Mouse (Mus musculus): ENCODE measurements around the gene AC140267.1.

AC140267.1 gene

DNA sequence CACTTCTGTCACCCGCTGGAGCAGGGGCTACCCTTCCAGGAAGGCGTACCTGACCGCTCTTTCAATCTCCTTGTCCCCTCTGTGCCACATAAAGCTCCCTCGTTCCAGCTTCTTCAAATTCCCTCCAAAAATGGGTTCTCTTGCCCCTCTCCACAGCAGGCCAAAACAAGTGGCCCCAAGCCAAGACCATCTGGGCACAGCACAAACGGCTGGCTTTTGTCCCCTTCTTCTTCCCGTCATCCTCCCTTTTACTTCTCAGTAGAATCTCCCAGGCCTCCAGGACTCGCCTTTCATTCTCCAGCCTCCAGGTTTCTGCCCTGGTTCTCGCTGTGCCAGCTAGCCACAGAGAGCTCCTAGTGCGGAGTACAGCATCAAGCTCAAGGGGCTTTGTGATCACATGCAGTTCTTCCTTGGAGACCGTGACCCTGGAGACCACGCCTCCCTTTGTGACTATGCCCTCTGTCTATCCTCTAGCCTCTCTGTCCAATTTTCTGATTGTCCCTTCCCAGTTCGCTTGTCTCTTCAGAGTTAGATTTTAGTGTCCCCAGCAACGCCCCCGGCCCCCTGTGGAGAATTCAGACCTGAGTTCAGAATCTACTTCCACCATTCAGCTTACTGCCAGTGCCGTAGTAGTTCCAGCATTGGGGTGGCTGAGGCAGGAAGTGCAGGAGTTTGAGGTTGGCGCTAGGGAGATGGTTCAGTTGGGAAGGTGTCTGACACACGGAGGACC lies 7.4 kb upstream of the AC140267.1 start:
- in situ Hi-C loops (cut with MseI, MboI): no loop called here

DNA sequence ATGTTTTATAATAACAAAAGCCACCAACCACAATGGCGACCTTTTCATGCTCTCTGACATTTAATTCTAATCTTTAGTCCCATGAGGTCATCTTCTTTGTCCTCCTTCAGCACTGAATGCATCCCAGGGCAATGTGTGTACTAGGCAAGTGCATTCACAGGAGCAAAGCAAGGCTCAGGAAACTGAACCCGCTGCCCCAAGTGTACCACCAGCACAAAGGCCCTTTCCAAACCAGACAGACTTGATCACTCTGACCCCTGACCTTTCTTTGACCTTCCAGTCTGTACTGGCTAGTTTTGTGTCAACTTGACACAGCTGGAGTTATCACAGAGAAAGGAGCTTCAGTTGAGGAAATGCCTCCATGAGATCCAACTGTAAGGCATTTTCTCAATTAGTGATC lies 3.3 kb upstream of the AC140267.1 start:
- in situ Hi-C loops (cut with MseI, MboI): no loop called here

DNA sequence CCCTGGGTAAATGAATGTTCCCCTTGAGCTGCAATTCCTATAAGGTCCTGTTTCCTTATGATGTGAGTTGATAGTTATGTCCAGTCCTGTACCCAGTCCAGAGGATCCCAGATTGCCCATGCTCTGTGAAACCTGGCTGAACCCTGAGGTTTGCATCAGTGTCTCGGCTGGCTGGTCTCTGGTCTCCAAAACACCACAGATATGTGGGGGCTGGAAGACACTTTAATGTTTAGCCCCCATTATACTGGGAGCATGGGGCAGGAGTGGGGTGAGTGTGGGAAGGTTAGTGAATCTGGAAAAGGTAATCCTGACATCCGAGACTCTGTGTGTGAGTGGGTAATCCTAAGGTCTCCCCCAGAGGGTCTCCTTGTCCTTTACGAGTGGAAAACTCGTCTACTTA lies 2.6 kb upstream of the AC140267.1 start:
- in situ Hi-C loops (cut with MseI, MboI): no loop called here

DNA sequence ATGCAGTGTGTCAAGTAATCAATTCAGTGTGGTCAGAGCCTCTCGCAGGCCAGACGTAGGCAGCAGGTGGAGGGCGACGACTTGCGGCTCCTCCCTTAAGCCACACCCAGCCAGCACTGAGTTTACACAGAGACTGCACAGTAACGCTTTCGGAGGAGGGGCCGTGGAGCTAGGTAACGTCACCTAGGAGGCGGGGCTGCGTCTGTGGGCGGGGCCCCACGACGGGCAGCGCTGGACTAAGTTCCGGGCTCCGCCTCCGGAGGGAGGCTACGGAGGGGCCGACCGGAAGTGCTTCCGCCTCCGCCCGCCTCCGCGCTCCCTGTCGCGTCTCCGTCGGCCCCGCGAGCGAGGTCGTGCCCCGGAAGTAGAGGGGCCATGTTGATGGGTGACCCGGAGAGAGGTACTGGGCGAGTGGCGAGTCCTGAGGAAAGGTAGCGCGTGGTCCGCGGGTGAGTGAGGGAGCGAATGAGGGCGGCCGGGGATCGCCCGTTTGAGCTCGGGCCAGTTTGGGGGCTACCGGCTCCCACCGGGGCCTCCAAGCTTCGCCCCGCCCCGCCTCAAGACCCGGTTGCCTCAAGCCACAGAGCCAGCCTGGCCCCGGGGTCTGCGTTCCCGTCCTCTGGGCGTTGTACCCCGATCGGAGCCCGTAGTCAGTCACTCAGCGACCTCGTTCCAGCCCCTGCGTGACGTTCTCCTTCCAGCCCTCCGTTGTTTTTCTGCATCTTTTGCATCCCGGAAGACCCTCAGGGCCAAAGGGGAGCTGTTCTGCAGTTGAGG lies 1.7 kb upstream of the AC140267.1 start, which contains the start of gene Mief1:
Gene Mief1 (plus strand): TSS at position 286 of the 777 bp plus-strand sequence.
- in situ Hi-C loops (cut with MseI, MboI): no loop called here

DNA sequence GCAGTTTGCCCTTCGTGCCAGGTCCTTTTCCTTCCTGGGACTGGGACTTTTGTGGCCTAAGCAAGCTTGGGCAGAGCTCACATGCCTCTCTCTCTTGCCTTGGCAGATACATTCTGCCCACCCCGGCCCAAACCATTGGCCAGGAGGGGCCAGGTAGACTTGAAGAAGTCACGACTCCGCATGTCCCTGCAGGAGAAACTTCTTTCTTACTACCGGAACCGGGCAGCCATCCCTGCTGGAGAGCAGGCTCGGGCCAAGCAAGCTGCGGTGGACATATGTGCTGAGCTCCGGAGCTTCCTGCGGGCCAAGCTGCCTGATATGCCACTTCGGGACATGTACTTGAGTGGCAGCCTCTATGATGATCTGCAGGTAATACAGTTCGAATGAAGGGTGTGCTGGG lies 12.5 kb downstream of the AC140267.1 start:
- in situ Hi-C loops (cut with MseI, MboI): no loop called here

DNA sequence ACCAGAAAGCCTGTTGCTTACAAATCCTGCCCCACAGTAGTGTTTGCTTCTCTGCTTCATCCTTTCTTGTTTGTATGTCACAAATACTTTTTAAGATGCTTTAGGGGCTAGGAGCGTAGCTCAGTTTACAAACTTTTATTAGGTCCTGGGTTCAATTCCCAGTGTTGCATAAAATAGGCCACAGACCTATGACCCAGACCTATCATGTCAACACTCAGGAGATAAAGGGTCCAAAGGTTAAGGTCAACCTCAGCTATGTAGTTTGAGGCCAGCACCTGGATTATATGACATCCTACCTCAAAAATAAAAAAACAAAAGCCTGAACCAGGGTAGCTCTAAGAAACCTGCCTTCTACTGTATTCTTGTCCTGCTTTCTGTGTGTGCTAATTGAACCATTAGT lies 13.0 kb downstream of the AC140267.1 start:
- in situ Hi-C loops (cut with MseI, MboI): no loop called here

DNA sequence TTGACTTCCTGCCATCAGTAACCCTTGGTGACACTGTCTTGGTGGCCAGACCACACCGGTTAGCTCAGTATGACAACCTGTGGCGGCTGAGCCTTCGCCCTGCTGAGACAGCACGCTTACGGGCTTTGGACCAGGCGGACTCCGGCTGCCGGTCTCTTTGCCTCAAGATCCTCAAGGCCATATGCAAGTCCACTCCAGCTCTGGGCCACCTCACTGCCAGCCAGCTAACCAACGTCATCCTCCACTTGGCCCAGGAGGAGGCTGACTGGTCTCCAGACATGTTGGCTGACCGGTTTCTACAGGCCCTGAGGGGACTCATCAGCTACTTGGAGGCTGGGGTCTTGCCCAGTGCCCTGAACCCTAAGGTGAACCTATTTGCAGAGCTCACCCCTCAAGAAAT lies 14.0 kb downstream of the AC140267.1 start:
- in situ Hi-C loops (cut with MseI, MboI): no loop called here

DNA sequence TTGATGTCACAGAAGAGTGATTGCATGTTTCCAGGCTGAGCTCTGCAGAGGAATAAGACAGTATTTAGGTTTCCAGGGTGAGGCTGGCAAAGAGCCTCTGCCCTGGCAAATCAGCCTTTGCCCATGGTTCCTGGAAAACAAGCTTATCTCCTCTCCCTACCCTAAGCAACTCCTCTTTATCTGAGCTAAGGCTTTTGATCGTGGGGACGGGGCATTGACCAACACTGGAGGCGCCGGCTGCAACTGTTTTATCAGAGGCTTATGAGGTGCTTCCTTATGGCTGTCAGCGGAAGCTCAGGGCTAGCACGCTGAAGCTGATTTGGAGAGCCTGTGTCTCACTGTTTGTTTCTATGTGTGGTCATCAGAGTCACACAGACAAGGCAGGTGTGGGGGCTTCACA lies 15.0 kb downstream of the AC140267.1 start:
- in situ Hi-C loops (cut with MseI, MboI): no loop called here

DNA sequence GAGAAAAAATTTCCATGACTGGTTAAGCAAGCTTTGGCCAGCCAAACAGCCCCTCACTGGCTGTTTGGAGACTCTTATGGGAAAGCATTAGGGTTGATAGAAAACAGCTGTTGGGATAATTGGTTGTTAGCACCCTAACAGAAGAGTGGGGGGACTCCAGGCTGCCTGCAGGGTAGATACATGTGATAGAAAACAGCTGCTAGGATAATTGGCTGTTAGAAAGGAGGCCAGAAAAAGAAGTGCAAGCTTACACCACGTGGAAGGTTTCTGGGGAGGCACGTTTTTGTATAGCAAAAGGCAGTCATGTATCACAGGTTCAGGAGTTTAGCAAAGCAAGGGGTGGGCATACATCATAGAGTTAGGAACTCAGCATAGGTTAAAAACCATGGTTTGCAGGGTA lies 17.9 kb downstream of the AC140267.1 start:
- in situ Hi-C loops (cut with MseI, MboI): no loop called here

DNA sequence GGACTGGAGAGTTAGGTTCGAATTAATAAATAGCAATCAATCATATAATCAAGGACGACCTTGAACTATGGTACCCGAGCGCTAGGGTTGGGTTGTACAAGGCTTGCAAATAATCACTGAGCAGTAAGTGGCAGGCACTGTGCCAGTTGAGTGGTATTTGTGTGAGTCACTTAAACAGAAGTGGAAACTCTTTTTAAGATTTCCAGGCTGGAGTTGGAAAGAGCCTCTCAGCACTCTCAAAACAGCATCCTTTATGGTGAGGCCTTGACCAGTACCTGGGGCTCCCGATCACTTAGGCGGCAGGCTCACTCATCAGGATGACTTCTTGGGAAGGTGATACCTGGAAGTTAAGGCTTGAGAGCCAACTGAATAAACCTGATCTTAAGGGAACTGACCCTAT lies 18.6 kb downstream of the AC140267.1 start:
- in situ Hi-C loops (cut with MseI, MboI): no loop called here

DNA sequence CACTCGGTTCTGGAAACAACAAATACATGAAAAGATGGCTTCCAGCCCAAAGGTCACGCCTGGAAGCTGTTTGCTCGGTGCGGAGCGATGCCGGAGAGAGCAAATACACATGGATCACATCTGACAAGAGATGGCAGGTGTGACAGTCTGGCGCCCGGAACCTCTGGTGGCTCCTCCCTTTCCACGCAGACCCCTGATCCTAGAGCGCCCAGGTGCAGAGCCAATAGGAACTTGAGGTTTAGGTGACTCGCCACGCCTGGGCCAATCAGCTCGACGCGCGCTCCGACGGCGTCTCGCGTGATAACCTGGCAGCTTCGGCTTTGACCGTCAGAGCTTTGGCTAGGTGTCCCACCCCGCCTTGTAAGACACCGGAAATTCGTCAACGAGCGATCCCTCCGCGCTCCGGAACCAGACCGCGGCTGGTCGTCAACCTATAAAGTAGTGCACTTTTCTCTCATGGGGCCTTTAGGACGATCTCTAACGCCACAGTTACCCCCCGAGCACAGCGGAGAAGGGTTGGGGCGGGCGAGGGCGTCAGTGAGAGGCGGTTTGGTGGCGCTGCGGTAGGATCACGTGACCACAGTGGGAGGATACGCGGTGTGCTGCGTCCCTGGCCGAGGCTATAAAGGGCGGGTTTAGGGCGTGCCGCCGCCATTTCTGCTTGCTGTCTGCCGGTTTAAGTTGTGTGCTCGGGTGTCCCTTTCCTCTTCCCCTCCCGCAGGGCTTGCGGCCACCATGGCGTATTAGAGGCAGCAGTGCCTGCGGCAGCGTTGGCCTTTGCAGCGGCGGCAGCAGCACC lies 19.4 kb downstream of the AC140267.1 start, which contains the start of gene Atf4:
Gene Atf4 (plus strand): TSS at position 338 of the 799 bp plus-strand sequence.
- in situ Hi-C loops (cut with MseI, MboI): no loop called here

DNA sequence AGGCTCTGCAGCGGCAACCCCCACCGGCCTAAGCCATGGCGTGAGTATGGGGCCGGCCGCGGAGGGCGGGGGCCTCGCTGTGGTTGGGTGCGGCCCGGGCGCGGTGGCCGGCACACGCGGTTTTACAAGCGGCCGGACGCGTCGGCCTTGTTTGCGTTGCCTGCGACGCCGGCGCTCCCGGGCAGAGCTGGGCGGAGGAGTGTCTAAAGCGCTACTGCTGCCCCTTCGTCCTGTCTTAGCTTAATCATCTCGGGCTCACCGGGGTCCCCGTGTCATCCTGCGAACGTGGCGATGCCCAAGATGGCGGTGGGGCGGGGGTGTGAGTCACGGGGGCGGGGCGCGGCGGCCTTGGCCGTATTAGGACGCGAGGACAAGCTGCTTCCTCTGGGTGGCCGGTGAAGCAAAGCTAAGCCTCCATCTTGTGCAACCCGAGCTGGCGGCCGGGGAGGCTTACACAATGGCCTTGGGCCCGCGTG lies 20.0 kb downstream of the AC140267.1 start:
- in situ Hi-C loops (cut with MseI, MboI): no loop called here

DNA sequence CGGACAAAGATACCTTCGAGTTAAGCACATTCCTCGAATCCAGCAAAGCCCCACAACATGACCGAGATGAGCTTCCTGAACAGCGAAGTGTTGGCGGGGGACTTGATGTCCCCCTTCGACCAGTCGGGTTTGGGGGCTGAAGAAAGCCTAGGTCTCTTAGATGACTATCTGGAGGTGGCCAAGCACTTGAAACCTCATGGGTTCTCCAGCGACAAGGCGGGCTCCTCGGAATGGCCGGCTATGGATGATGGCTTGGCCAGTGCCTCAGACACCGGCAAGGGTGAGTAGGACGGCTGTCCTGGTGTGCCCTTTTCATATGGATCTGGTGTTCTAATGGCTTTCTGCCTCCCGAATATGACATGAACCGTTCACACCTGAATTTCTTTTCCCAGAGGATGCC lies 20.6 kb downstream of the AC140267.1 start:
- in situ Hi-C loops (cut with MseI, MboI): no loop called here

DNA sequence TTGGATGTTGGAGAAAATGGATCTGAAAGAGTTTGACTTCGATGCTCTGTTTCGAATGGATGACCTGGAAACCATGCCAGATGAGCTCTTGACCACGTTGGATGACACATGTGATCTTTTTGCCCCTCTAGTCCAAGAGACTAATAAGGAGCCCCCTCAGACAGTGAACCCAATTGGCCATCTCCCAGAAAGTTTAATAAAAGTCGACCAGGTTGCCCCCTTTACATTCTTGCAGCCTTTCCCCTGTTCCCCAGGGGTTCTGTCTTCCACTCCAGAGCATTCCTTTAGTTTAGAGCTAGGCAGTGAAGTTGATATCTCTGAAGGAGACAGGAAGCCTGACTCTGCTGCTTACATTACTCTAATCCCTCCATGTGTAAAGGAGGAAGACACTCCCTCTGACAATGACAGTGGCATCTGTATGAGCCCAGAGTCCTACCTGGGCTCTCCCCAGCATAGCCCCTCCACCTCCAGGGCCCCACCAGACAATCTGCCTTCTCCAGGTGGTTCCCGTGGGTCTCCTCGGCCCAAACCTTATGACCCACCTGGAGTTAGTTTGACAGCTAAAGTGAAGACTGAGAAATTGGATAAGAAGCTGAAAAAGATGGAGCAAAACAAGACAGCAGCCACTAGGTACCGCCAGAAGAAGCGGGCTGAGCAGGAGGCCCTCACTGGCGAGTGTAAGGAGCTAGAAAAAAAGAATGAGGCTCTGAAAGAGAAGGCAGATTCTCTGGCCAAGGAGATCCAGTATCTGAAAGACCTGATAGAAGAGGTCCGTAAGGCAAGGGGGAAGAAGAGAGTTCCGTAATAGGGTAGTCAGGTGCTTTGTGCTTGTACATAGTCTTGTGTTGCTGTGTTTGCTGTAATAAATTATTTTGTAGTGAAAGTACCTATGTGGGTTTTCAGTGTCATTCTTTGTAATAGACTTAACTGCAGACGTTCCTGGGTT lies 21.3 kb downstream of the AC140267.1 start:
- in situ Hi-C loops (cut with MseI, MboI): no loop called here

DNA sequence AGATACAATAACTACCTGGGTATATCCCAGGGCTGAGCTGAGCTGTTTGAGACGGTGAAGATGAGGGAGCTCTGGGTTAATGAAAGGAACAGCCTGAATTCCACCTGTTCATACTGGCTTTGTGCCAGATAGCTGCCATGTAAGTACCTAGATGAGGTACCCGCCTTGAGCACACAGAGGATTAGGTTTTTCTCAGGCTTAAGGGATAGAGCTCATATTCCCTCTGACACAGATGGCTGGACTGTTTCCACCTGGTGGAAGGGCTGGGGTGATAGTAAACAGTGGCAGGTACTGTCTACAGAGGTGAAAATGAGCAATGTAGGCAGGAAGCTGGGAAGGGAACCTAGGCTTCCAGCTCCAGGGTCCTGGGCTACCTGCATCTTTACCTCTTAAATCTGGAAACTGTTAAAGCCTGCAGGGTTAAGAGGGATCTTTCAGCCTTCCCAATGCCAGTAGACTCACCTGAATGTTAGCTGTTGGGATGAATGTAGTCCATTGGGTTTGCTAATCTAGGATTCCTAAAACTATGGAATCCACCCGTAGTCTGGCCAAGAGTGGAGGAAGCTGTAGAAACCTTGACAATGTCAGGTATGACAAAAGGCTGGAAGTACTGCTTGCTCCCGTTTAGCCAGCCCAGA lies 22.1 kb downstream of the AC140267.1 start:
- in situ Hi-C loops (cut with MseI, MboI): no loop called here

DNA sequence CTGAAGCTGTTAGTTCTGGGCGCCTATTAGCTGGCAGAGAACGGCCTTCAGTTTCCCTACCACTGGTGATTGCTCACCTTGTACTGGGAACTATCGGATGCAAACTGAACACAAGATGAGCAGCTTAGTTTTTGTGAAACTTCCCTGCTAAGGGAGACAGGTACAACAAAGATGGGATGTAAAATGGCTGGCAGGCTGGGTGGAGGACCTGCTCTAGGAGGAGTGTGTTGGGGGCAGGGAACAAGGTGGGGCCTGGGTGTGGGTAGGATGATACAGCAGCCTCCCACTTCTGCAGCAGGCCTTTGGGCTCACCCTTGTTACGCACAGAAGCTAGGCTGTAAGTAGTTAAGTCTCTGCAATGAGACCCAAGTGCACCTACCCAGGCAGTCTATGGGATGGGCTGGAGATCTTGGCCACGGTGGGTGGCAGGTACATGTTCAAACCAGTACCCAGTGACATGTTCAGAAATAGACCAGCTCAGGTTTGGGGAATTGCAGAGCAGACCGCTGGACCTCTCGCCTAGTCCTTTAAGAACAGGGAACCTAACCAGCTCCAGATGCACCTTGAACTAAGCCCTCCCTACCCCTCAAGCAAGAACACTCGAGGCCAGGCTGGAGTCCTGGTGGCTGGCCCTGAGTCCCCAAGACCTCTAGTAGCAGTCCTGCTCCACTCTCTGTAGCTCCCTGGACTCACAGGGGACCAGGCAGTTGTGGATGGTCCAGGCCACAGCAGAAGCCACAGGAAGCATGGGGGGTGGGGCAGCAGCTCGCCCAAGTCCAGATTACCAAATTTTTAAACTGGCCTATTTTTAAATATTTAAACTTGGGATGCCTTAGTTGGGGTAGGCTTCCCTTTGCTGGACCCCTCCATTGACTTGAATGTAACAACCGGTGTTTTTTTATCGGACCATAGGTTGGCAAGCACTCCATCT lies 22.9 kb downstream of the AC140267.1 start:
- in situ Hi-C loops (cut with MseI, MboI): no loop called here

DNA sequence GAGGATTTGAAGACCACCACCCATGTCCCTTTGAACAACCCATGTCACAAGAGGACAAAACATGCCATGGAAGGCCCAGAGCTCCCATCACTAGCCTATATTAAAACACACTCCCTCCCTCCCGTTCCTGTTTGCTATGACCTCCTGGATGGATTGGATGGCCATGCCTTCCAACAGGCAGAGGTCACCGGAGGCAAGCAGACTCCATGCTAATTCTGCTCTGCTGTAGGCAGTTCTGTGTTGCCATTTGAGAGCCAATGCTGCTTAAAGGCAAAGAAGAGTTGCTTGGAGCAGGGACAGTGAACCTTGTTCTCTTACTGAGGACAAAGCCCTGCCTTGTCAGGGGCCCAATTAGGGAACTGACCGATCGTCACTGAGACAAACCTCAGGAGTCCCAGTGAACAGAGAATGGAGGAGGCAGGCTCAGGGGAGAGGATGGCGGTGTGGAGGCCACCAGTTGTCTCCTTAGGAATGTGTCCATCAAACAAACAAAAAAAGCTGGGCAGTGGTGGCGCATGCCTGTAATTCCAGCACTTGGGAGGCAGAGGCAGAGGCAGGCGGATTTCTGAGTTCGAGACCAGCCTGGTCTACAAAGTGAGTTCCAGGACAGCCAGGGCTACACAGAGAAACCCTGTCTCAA lies 23.9 kb downstream of the AC140267.1 start:
- in situ Hi-C loops (cut with MseI, MboI): no loop called here

DNA sequence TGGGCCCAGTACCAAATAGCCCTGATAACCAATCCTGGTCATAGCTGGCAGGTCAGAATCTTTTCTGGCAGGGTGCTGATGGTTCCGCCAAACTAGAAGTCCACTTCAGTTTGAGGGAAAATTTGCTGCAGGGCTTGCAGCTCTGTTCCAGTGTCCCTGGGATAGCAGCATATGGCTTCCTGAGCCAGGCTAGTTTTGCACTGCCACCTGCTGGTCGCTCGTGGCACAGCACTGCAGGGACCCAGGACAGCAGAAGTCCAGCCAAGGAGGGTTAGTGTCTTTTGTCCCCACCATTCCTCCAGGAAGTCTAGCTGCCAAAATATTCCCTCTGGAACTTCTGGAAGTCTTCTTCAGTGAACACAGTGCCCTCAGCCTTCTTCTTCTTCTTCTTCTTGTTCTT lies 25.0 kb downstream of the AC140267.1 start:
- in situ Hi-C loops (cut with MseI, MboI): no loop called here

DNA sequence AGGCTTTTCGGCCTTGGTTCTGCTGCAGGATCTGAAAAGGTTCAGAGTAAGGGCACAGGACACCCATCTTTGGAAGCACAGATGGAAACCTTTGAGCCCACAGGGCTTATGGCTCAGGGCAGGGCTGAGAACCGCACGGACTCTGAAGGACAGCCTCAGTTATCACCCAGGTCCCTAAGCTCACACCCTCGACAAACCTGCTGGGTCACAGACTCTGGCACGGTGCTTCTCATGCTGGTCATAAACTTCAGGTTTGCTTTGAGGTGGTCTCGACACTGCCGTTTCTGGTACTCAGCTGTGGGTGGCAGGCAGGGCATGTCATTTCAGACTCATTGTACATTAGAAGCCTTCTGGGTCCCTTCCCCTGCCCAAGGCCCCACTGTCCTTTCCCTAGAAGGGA lies 25.5 kb downstream of the AC140267.1 start:
- in situ Hi-C loops (cut with MseI, MboI): no loop called here

Data from mouse trophoblast stem cell (cell line).